Mouse (Mus musculus): ENCODE measurements at regions not wholly inside any gene's neighbourhood (a gene's known extent, or its start where the extent isn't known, plus 50 kb on each side); places are given as distances from the start of the nearest gene placed in this dataset.
A peak's percentile ranks its signal among the peaks of the same experiment; 100 is the strongest.

DNA sequence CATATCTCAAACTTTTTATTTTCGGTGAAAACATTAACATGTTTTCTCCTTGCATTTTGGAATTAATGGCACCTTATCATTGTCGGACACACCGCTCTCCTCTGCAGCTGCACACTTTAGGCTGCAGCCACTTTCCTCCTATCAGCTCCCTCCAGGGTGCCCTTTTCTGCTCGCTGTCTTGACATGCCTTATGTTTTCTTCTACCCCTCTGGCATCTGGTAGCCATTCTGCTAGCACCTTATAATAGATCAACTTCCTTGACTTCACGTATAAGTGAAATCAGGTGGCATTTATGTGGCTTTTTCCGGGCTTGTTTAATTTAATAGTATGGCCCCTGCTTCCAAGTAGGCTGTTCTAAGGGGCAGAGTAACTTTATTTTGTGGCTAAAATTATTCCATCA is 747.8 kb downstream of the Slitrk6 start:
- DNase-seq = no peak

DNA sequence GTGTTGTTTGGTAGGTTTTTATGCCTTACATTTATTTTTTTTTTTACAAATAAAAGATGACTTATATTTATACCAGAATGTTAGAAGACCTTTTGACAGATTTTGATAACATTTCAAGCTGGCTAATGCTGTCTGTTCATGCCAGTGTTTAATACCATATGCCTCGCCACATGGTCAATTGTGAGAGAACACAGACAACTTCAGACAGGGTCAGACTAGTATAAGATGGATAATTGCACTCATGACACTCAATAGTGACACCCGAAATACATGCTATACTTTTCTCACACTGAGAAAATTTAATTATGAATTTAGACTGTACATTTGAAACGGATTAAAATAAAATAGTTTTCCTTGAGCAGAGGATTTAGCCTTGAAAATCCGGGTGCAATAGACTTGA is 769.9 kb downstream of the Slitrk6 start:
- DNase-seq = no peak

DNA sequence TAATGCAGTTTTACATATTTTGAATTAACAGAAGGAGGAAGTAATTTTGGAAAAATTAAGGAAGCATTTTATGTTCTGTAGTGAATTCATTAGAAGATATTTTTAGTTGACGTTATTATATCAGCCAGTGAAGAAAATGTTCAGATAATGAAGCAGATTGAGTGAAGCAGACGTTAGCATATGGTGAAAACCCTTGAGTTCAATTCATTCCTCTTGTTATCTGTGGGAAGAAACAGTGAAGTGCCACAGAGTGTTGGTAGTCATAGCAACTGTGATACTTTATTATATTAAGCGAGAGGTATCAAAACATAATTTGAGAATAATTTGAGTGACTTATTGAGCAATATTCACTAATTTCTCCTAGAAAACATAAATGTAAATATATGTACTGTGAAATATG is 796.9 kb downstream of the Slitrk6 start:
- DNase-seq = no peak

DNA sequence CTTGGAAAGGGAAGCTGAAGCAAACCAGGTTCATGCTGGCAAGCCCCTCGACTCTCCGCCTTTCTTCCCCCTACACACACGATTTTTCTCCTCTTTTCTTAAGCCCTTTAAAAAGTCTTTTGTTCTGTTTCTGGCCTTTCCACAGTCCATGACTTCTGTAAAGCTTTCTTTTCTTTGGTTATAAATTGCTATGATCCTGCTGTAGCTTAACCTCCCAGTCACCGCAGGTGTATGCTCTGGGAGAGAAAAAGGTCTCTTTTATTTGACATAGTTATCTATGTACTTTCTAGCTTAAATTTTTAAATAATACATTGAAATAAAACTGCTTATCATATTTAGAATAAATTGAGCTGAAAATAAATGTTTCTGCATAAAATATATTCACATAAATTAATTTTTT is 813.0 kb downstream of the Slitrk6 start:
- DNase-seq = no peak

DNA sequence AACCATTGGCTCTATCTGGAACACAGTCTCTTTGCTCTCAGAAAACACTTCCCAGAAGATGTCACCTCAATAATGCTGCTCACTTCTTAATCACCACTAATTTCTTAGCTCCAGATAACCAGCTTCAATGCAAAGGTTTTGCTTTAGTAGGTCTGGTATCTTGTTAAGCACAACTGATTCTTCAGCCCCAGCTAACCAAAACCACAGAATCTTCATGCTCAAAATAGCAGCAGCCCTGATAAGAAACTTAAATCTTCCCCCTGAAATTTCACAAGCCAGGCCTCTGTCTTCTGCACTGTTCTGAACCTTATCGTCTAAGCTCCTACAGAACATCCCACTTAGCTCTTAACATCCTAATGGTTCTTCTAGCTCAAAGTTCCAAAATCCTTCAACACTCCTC is 813.8 kb downstream of the Slitrk6 start:
- no peak for DNase-seq

DNA sequence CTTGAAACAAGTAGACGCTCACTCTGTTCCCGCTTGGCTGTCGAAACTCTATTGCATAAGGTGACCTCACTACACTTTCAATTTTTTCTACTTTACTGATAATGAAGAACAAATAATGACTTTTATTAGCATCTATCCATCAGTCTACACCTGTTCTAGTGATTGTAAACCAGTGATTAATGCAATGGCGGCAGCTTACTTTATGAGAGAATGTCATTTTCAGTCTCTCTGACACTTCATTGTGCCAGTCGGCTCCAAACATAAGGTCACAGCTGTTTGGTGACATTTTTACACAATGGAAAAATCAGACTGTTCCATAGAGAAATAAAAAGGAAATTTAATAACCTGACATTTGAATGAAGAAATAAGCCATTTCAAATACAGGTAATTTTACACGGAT is 817.5 kb downstream of the Slitrk6 start:
- no peak for DNase-seq

DNA sequence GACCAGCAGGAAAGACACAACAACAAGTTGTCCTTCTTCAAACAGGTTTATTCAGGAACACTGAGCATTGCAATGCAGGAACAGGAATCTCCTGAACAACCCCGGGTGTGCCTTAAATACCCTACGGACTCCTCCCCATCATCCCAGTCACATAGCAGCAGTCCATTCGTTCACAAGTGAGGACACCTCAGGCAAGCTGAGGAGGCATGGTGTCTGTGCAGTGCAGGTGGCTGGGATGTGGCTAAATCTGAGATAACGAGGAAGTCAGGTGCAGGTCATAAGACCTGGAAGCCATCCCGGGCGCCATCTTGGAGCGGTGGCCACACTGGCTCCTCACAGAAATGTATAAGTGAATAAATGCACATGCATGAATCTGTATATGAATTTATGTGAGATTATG is 826.0 kb downstream of the Slitrk6 start:
- DNase-seq = no peak

DNA sequence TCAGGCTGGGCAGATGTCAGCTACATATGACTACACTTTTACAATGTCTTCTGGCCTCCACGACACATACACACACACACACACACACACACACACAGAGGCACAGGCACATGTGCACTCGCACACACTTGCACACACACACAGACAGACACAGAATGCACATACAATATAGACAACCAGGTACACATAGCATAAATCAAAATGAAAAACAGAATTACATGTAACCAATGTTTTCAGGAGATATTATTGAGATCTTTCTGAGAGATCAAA is 863.1 kb downstream of the Slitrk6 start:
- no peak for DNase-seq

DNA sequence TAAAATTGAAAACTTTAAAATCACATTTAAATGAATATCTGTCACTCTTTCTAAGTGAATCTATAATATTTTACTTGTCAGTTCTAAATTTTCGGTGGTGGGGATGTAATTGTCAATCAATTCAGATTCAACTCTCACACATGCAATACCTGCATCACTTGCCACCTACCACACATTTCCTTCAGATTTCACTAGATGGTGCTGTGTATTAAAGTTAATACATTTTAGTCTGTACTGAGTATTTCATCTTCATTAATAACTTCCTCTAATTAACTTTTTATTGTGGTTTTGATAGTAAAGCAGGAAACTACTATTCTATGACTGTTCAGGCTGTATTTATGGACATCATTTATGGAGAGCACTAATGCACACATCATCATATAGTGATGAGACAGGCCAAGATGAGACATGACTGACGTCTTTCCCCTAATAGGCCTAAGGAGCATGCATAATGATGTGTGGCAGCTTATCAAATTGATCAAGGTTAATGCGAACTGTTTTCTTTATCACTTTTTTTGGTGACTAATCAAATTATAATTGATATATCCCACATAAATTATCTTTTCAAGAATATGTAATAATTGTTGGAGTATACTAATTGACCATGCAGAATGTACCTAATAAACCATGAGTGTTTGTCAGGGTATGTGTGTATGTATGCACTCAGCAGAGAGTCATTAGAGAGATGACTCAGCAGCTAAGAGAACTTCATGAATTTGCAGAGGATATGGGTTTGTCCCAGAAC is 863.6 kb downstream of the Slitrk6 start:
- no peak for DNase-seq

DNA sequence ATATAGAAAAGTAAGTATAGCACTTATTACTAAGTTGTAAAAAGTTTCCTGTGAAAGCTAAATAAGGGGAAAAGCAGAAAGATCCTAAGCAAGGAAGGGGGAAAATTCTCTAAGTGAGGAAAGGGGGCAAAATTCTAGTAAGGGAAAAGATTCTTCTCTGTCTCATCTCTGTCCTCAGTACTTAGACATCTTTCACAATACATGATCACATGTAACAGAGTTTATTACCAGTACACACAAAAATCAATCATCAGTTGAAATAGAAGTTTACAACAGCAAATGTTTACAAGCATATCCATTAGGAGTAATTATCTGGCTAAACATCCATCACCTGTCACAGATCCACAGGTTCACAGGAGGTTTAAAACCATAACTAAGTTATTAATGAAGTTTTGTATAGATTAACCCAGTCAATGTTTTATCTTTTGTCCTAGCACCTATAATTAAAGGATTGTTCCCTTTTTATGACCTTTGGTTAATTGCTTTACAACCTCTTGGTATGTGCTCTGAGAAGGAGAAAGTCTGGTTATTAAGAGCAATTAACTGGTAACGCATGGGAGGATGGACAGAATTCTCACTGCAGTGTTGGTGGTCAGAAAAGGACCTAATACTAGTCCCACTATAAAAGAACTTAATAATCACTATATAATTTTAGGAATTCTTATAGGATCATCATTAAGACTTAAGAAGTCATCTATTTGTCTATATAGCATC is 877.8 kb downstream of the Slitrk6 start:
- DNase-seq = no peak

DNA sequence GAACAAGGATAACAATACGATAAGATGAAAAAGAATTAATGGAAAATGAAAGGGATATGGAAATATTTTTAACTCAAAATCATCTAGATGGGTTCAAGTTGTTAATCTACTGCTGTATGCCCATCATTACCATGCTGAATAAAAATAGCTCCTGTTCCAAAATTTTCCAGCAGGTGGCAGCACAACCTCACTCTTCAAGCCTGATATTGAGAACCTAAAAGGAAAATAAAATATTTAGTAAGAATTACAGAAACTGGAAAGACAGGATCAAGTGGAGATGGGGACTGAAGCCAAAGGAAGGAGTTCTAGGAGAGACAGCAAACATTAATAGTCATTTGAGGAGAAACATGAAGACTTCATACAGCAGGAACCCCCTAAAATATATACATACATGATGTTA is 880.7 kb downstream of the Slitrk6 start:
- peak; percentile 18 for DNase-seq

DNA sequence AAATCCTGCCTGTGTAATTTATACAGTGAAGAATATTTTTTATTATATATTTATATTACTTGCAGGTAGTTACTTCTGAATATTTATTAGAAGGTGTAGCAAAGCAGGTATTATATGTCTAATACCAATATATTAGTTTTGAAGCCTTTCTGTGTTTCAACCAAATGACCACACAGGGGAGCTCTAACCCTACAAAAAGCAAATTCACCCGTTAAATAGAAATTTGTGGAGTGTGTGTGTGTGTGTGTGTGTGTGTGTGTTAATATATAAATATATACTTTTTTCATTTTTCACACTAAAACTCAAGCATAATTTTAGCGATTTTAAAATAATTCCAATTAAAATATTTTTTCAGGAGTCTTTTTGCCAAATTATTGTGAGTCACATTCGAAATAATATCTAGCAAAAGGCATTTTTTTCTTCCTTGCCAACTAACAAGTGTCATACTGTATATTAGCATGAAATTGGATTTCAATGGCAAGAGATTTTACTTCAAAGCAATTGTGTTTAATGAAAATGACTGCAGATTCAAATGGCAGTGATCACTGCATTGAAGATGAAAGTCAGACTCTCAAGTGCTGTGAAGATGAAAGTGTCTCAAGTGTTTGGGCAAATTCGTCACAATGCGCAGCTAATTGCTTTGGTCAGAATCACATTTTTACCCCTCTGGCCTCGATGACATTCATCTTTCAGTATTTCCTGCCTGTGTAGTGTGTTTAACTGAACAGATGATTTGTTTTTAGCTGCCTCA is 914.4 kb downstream of the Slitrk6 start:
- DNase-seq = no peak

DNA sequence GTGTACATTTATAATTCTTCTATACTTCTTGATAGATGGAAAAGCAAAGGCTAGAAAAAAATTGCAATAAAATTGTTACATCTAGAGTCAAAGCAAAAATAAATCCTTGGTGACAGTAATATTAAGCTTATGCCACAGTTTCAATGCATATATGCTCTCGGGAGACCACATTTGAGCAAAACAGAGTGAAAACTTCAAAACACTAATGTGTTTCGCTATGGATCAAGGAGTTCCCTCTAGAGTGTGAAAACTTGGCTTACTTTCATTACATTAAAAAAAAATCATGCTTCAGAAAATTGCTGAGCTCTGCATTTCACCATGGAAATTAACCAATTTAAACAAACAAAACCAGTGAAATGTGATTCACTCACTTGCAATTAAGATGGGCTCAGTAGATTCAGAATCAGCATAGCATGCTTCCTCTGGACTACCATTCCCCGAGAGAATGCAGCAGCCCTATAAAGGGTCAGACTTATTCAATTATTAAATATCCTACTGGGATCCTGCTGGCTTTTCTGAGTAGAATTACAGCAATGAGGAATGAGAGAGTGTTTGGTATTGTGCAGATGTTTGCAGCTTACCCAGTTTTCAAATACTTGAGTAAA is 888.7 kb upstream of the Slitrk1 start:
- DNase-seq = no peak

DNA sequence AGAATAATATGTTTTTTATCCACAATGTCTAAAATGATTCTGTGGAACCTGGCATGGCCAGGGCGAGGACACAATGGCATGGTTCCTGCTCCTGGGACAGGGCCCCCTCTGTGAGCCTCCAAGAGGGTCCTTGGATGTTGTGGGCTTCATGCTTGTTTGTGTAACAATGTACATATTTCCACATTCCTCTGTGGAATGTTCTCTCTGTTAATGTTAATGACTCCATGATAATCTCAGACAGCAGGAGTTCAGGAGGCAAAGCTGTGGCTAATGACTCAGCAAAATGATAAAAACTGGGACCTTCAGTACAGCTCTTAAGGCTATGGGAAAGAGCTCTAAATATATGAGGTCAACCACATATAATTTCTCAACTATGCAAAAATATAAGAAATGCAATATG is 858.3 kb upstream of the Slitrk1 start:
- DNase-seq = no peak

DNA sequence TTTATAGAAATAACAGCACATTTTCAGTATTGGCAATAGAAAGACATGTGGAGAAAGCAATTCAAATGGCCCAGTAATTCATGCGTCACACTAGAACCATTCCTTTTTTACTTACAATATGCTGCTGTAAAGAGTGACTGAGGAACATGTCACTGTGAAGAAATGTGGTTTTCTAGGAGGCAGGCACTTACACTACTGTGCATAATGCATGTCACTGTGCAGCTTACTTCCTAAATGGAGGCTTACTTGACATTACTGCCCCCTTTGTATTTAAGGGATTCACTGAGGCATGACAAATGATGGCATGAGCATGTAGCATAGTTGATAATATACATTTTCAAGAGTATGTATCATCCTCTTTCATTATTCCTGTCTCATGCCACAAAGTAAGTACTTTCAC is 846.9 kb upstream of the Slitrk1 start:
- DNase-seq = no peak

Small RNA genes lying in the stretch of these regions (microRNA-seq; reads per million reads assigned to microRNA genes)
- 0 reads per million in 2 experiments for gene Gm24369
